Mouse (Mus musculus): ENCODE measurements at regions not wholly inside any gene's neighbourhood (a gene's known extent, or its start where the extent isn't known, plus 50 kb on each side); places are given as distances from the start of the nearest gene placed in this dataset.

DNA sequence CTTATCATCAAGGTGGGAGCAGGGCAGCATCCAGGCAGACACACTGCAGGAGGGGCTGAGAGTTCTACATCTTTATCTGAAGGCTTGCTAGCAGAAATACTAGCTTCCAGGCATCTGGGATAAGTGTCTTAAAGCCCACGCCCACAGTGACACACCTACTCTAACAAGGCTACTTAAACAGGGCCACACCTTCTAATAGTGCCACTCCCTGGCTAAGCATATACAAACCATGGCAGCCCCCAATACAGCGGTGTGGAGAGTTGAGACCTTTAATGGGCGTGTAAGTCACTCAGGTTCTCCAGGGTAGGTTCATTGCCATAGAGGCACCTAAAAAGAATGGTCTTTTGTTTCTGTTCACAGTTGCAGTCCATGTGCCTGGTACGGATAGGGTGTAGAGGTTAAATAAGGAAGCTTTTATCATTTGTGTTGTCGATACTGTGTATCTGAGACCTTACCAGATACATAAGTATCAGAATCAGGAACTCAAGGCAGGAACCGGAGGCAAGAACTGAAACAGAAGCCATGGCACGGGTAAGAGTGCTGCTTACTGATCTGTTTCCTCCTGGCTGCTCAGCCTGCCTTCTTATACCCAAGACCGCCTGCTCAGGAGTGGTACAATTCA is 69.0 kb upstream of the Atrnl1 start:
- DNase-seq (ENCODE audit: low read depth, low spot score), result no peak

DNA sequence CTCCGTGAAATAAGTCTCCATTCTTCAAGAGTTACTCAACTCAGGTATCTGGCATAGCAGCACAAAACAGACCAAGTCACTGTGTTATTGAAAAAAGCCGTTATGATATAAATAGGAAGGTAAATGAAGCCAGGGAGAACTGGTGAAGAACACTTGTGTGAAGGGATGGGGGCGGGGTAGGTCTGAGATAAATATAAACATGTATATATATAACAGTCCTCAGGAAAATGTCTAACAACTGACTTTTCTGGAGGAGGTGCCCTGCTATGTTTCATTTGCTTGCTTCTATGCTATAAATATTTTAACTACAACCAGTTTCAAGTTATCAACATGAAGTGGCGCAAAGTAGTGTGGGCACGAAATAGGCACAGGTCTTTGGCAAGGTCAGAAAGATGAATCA is 68.3 kb upstream of the Atrnl1 start:
- no peak for DNase-seq (ENCODE audit: low read depth, low spot score)

DNA sequence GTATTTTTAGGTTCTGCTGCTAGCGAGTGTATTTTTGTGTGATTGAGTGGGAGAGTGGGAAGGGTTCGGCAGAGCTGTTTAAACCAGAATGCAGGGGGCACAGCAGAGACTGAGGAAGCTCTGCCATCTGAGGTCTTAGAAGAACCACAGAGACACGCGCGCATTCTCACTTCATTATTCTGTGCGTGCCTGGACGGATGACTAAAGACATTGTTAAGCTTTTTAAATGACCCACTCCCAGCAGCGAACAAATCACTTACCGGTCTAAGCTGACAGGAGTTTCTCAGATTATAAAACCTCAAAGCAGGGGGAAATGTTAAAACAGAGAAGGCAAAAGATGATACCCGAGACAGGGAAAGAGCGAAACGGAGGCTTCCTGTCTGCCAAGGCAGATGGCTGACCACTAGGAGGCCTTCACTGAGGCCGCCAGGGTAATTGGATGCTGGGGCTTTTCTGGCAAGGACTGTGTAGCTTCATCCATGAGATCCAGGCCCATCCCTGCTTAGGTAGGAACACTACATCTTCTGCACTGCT is 67.1 kb upstream of the Atrnl1 start:
- peak; percentile 93 for DNase-seq (ENCODE audit: low read depth, low spot score)

DNA sequence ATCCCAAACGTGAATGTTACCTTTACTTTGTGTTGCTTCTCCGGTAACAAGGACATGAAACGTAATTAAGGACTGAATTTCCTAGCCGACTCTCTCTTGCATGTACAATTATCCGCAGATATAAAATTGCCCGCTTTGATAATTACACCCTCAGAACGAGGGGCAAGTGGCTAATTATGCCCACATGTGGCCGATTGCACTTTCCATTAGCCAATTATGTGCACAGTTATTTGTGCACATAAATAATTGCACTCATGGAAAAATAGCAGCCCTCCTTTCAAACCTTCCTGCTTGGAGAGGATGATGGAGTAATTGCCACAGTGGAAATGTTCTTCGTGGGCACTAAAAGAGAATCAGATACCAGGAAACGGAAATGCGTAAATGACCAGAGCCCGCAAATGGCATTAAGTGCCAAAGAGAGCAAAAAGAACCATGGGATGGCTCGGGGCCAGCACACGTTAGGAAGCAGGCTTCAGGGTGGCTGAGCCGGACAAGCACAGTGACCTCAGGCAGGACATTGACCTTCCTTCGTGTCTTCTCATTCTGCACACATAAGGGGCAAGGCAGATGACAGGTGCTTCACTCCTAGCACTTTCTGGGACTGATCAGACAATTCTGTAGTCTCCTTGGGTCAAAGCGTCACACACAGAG is 66.5 kb upstream of the Atrnl1 start:
- DNase-seq (ENCODE audit: low read depth, low spot score), result no peak

- DNase-seq (ENCODE audit: low read depth, low spot score), result no peak
These were observed 65.8 kb upstream of the Atrnl1 start for GRCm38 (mm10) chr19:57545071-57545470.

DNA sequence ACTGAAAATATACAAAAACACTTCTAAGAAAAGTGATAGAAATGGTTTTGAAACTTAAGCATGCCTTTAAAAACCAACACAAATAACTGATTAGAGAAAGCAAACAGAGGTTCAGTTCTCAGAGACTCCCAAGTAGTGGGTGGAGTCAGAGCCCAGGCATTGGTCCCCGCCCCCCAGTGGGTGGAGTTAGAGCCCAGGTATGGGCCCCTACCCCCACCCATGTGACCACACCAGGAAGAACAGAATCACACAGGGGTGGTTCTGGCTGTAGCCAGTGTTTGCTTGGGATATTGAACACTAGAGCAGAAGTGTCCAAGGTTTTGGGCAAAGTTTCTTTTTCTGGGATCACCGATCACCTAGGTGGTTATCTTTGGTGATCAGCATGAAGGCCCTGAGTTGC is 64.8 kb upstream of the Atrnl1 start:
- DNase-seq (ENCODE audit: low read depth, low spot score), result no peak

- no peak for DNase-seq (ENCODE audit: low read depth, low spot score)
These were observed 64.3 kb upstream of the Atrnl1 start for GRCm38 (mm10) chr19:57546519-57546918.

GRCm38 (mm10) chr19:57548093-57548492 is 62.7 kb upstream of the Atrnl1 start:
- DNase-seq (ENCODE audit: low read depth, low spot score), result no peak

- no peak for DNase-seq (ENCODE audit: low read depth, low spot score)
These were observed 62.2 kb upstream of the Atrnl1 start for GRCm38 (mm10) chr19:57548661-57549060.

DNA sequence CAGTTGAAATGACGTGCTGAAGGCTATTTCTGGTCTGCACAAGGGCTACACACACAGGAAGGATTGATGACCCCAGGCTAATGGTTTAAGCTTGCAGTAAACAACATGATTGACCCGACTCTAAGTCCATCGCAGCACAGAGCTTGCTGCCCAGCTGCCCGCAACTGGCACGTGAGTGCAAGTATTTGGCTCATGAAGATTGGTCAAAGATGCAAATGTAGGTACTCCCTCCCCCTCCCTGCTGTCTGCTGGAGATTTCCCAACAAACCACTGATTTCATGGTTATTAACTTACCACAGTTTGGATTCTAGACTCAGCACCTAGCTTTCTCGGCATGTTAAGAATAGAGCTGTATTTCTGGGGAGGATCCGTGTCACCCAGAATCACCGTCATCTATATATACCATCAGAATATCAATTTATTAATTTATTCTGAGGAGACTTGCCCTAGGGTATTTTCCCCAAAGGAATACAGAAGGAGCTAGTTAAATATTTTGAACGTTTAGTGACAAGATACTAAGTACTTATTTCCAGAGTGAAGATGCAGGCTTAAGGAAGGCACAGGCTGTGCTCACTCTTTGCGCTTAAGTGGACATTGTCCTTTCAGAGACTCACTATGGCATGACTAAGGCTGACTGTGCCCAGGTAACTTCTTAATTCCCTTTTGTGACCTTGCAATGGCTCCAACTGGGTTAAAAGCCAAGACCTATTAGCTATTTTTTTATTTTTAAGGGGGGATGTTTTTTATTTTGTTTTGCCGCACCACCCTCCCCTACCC is 57.7 kb upstream of the Atrnl1 start:
- DNase-seq (ENCODE audit: low read depth, low spot score), result no peak

- no peak for DNase-seq (ENCODE audit: low read depth, low spot score)
These were observed 56.7 kb upstream of the Atrnl1 start for GRCm38 (mm10) chr19:57554086-57554485.

GRCm38 (mm10) chr19:57555313-57555712 is 55.5 kb upstream of the Atrnl1 start:
- no peak for DNase-seq (ENCODE audit: low read depth, low spot score)

GRCm38 (mm10) chr19:57558420-57558967 is 52.3 kb upstream of the Atrnl1 start:
- no peak for DNase-seq (ENCODE audit: low read depth, low spot score)

GRCm38 (mm10) chr19:57560757-57561156 is 50.1 kb upstream of the Atrnl1 start:
- no peak for DNase-seq (ENCODE audit: low read depth, low spot score)
